Mouse (Mus musculus) gastrocnemius, adult 18-20 months (tissue): ENCODE measurements around the gene Dlgap1. TPM values are rescaled to one million over a fixed set of nuclear protein-coding genes. Genes with fewer than 3 reads are reported as not detected.

Source experiments
- DNase-seq: peaks from one replicate; pipeline ENCODE4 v3.0.0; 2021; ENCODE audit warnings: low spot score
- microRNA-seq: library from miRNA; unstranded; fragments of <30 nt; microRNA quantifications from one replicate; pipeline ENCODE4 v1.2.0, GENCODE M21; 2021
- total RNA-seq, 2 experiments: library from RNA; stranded (reverse); gene quantifications; 2 replicates each; pipeline ENCODE4 v1.2.3; 2021

Dlgap1 gene
- total RNA-seq, 2 experiments from 2014 or later, result 0.37 to 0.40 TPM

- DNase-seq, result no peak
These were observed 888.1 kb downstream of the Dlgap1 start for GRCm38 (mm10) chr17:70856871-70857415.

GRCm38 (mm10) chr17:70858814-70859213, 889.9 kb downstream of the Dlgap1 start:
- no peak for DNase-seq

- DNase-seq, result no peak
These were observed 895.2 kb downstream of the Dlgap1 start for GRCm38 (mm10) chr17:70864117-70864516.

GRCm38 (mm10) chr17:70864645-70865044, 895.8 kb downstream of the Dlgap1 start:
- no peak for DNase-seq

GRCm38 (mm10) chr17:70865060-70865604, 896.3 kb downstream of the Dlgap1 start:
- DNase-seq, result no peak

GRCm38 (mm10) chr17:70866029-70866428, 897.2 kb downstream of the Dlgap1 start:
- DNase-seq, result no peak

- DNase-seq, result no peak
These were observed 897.8 kb downstream of the Dlgap1 start for GRCm38 (mm10) chr17:70866538-70867114.

- DNase-seq, result no peak
These were observed 899.8 kb downstream of the Dlgap1 start for GRCm38 (mm10) chr17:70868577-70869229.

- no peak for DNase-seq
These were observed 901.7 kb downstream of the Dlgap1 start for GRCm38 (mm10) chr17:70870581-70870980.

Small RNA genes lying within 50 kb of the gene (microRNA-seq; reads per million reads assigned to microRNA genes)
- not detected for gene Mir1195
